Mouse (Mus musculus) heart, adult 2 months (tissue): ENCODE measurements around the gene Ntrk2. TPM values are rescaled to one million over a fixed set of nuclear protein-coding genes. Genes with fewer than 3 reads are reported as not detected.

ENCODE experiments used
- DNase-seq, 2 experiments: peaks; one replicate each; pipeline ENCODE4 v3.0.0; 2021
- H3K27ac ChIP-seq: fragments of 200-600 bp; 2 replicates; pipeline ENCODE4 v1.8.1; 2022
- H3K27me3 ChIP-seq: fragments of 200-500 bp; 2 replicates; pipeline ENCODE4 v1.6.1; 2012; ENCODE audit warnings: mild to moderate bottlenecking, low read length, inconsistent platforms, mixed read lengths; ENCODE audit not compliant: control insufficient read depth, insufficient read depth
- H3K36me3 ChIP-seq: fragments of 200-500 bp; 2 replicates; pipeline ENCODE4 v1.6.1; 2012; ENCODE audit warnings: low read length, inconsistent platforms; ENCODE audit not compliant: control insufficient read depth, insufficient read depth
- H3K4me1 ChIP-seq: fragments of 200-500 bp; 2 replicates; pipeline ENCODE4 v1.6.1; 2011; ENCODE audit warnings: low read length; ENCODE audit not compliant: control insufficient read depth, insufficient read depth
- H3K4me3 ChIP-seq: fragments of 200-600 bp; 2 replicates; pipeline ENCODE4 v1.8.1; 2022
- H3K79me2 ChIP-seq: fragments of 200-500 bp; replicated peaks from 2 replicates; pipeline ENCODE4 v1.6.1; 2012; ENCODE audit warnings: mild to moderate bottlenecking, inconsistent platforms, low read length, moderate library complexity, mixed read lengths; ENCODE audit not compliant: control insufficient read depth, insufficient read depth
- H3K9ac ChIP-seq: fragments of 200-500 bp; 2 replicates; pipeline ENCODE4 v1.6.1; 2012; ENCODE audit warnings: low read depth, mild to moderate bottlenecking, control low read depth, inconsistent platforms, low read length, mixed read lengths
- CTCF ChIP-seq: fragments of 200-600 bp; IDR thresholded peaks from 2 replicates; pipeline ENCODE4 v1.8.1; 2022; ENCODE audit warnings: antibody characterized with exemption, mild to moderate bottlenecking, moderate library complexity
- EP300 ChIP-seq: fragments of 200-500 bp; IDR thresholded peaks from 2 replicates; pipeline ENCODE4 v1.6.1; 2011; ENCODE audit warnings: low read depth, low read length, control low read depth; ENCODE audit not compliant: insufficient read depth
- POLR2A ChIP-seq: fragments of 200-500 bp; IDR thresholded peaks from 2 replicates; pipeline ENCODE4 v1.6.1; 2011; ENCODE audit warnings: mild to moderate bottlenecking, low read depth, low read length, control low read depth; ENCODE audit not compliant: insufficient read depth
- WGBS: fragments of 180-500 bp; shearing (Covaris S2); methylation state at CpG from one replicate; pipeline ENCODE4 v1.1.7; 2018; 5-methylcytosine and 5-hydroxymethylcytosine counted together
- intact Hi-C: fragments of 180-260 bp; cut with DNase I; formaldehyde crosslinking; loops from one replicate; pipeline ENCODE4 v1.15.1; 2025
- polyA plus RNA-seq: library from polyadenylated mRNA; depleted of rRNA; stranded (reverse); fragments of >200 nt; gene quantifications from 2 replicates; pipeline ENCODE4 v1.2.3, GENCODE M21; 2012
- total RNA-seq, 2 experiments: library from RNA; stranded (reverse); gene quantifications; 2 replicates each; pipeline ENCODE4 v1.2.3; 2021

Gene Ntrk2
- total and polyA plus RNA-seq, 3 experiments: 0.91 to 4.6 (median 1.8) TPM

- Histone ChIP-seq H3K36me3 (no peaks in the 10 kb centered on the region), H3K79me2 (no peaks in the 10 kb centered on the region), H3K27me3 (no peaks in the 10 kb centered on the region), H3K9ac (no peak overlapping the region), H3K4me1 (no peaks in the 10 kb centered on the region), H3K27ac (no peak overlapping the region), H3K4me3 (no peak overlapping the region)
- no peak for DNase-seq
- TF ChIP-seq CTCF (no peak), POLR2A (no peak), EP300 (no peak)
- WGBS: 49% methylated on average over 10 of the region's 10 CpGs
- intact Hi-C loops: no loop called here
Measured at GRCm38 (mm10) chr13:59119596-59120394, 313.4 kb downstream of the Ntrk2 start.

GRCm38 (mm10) chr13:59143141-59143744 is 336.9 kb downstream of the Ntrk2 start:
- H3K4me3 ChIP-seq: no peak overlapping the region
- no peaks in the 10 kb centered on the region for H3K36me3 ChIP-seq
- 73% methylated on average over 7 of the region's 7 CpGs for WGBS
- DNase-seq: no peak
- no peak overlapping the region for H3K9ac ChIP-seq
- no peaks in the 10 kb centered on the region for H3K79me2 ChIP-seq
- no peak overlapping the region for H3K27ac ChIP-seq
- TF ChIP-seq POLR2A: no peak
- TF ChIP-seq EP300: no peak
- TF ChIP-seq CTCF: no peak
- H3K27me3 ChIP-seq: no peaks in the 10 kb centered on the region
- H3K4me1 ChIP-seq: no peaks in the 10 kb centered on the region
- intact Hi-C loops: no loop called here

DNA sequence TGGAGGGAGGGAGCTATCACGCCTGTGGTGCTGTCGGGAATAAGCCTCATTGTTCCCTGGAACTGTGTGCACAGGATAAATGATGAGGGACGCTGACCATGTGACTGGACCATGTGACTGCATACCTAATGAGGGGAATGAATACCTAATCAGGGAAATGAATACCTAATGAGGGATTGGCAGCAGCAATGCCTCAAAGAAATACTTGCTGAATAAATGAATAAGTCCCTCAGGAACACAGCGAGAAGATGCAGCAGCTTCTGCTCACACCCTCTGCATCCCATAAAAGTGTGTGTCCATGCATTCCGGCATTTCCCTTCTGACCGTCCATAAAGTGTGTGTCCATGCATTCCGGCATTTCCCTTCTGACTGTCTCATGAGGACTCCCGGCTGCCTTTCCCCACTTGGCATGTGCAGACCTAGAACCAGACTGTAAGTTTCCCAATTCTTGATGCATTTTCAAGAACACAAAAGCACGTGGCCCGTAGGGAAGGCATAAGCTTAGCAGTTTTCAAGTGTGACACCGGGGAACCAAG is 338.0 kb downstream of the Ntrk2 start:
- Histone ChIP-seq H3K27me3 (no peaks in the 10 kb centered on the region), H3K4me3 (no peak overlapping the region), H3K79me2 (no peaks in the 10 kb centered on the region), H3K4me1 (no peaks in the 10 kb centered on the region), H3K36me3 (no peaks in the 10 kb centered on the region), H3K27ac (no peak overlapping the region), H3K9ac (no peak overlapping the region)
- intact Hi-C loops: no loop called here
- TF ChIP-seq CTCF: no peak
- no peak for TF ChIP-seq EP300
- TF ChIP-seq POLR2A: no peak
- WGBS: 66% methylated on average over 11 of the region's 11 CpGs
- DNase-seq: no peak

DNA sequence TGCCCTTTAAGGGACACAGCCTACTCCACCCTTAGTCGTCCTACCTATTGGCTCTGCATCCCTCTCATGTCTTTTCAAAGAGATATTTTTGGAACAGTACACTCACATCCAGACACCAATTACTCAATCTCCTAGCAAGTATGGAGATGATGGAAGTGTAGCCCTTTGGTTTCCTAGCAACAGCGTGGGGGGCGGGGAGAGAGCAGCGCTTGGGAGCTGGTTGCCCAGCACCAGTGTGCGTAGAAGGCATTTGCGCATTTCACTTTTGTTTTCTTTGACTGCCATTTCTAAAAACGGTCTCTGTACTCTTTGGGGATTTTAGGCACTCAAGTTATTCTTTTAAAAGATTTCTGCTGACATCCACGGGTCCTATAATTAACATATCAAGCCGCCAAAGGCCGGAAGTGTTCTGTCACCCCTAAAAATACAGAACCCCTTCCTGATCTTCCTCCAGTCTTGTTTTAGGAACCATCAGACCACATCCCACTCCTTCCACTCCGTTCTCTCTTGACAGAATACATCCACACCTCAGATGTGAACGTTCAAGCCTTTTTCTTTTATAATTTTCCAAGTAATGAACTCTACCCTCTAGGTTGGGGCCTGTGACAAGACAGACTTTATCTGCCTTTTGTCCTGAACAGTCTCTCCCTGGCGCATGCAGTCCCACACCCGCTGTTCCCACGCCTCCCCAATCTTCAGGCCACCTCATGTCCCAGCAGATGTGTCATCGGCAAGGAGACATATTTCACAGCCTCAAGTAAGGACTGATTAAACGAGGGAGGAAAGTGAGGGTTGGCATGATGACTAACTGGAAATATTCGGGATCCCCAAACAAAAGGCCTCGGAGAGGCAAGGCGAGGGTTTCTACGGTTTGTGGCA is 339.5 kb downstream of the Ntrk2 start:
- TF ChIP-seq CTCF (no peak), POLR2A (no peak), EP300 (no peak)
- no peaks in the 10 kb centered on the region for H3K27me3 ChIP-seq
- no peak overlapping the region for H3K27ac ChIP-seq
- WGBS: 49% methylated on average over 21 of the region's 21 CpGs
- H3K36me3 ChIP-seq: no peaks in the 10 kb centered on the region
- no peak overlapping the region for H3K9ac ChIP-seq
- H3K4me3 ChIP-seq: no peak overlapping the region
- DNase-seq: peak; percentile 38 to 57
- intact Hi-C loops: no loop called here
- H3K4me1 ChIP-seq: no peaks in the 10 kb centered on the region
- no peaks in the 10 kb centered on the region for H3K79me2 ChIP-seq

GRCm38 (mm10) chr13:59146616-59147015 is 340.2 kb downstream of the Ntrk2 start:
- TF ChIP-seq EP300 (no peak), POLR2A (no peak), CTCF (no peak)
- H3K36me3 ChIP-seq: no peaks in the 10 kb centered on the region
- intact Hi-C loops: no loop called here

More at GRCm38 (mm10) chr13:59146616-59147015, 340.2 kb downstream of the Ntrk2 start:
- no peaks in the 10 kb centered on the region for H3K27me3 ChIP-seq
- H3K4me1 ChIP-seq: no peaks in the 10 kb centered on the region
- no peak for DNase-seq
- H3K27ac ChIP-seq: no peak overlapping the region
- no peaks in the 10 kb centered on the region for H3K79me2 ChIP-seq
- WGBS: 87% methylated on average over 7 of the region's 7 CpGs
- no peak overlapping the region for H3K9ac ChIP-seq
- H3K4me3 ChIP-seq: no peak overlapping the region
